Mouse (Mus musculus) testis, postnatal 10 days (tissue): Measurements from ENCODE around the gene Tldc2.

Experiments used
- DNase-seq: peaks from one replicate; pipeline ENCODE4 v3.0.0; 2021; ENCODE audit warnings: low spot score

Tldc2 gene

DNA sequence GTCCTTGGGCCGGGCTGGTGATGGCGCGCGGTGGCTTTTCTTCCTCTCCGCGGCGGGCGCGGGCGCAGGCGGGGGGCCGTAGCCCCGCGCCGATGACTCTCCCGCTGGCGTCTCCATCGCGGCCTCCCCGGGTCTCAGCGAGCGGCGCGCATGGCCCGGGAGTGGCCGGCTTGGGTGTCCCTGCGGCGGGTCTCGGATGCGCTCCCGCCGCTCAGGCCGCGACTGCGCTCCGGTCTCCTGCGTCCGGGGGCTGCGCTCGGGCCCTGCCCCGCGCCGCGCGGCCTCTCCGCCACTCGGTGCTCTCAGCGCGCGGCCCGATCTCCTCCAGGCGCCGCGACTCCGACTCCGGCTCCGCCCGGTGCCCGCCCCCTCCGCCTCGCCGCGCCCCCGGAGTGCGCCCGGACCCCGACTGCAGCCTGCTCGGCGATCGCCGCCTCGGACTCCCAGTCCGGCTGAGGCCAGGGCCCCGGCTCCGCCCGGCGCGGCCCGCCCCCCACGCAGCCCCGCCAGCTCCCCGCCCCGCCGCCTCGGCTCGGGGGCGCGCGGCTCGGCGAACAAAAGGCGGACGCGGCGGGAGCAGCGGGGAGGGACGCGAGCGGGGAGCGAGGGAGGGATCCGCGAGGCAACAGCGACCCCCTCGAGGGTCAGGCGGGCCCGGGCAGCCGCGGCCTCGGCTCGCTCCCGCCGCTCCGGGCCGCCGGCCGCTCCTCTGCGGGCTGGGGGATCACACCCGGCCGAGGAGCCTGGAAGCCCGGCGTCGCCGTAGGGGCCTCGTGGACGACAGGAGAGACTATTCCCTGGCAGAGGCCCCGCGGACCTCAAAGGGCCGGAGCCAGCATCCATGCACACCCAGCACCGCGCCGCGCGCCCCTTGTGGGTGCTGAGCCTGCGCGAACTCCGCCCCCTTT lies 7.8 kb upstream of the Tldc2 start, which contains the start of gene Soga1:
Soga1 (minus strand) TSS at position 462 of the 908 bp plus-strand sequence.
- peak; percentile 88 for DNase-seq

DNA sequence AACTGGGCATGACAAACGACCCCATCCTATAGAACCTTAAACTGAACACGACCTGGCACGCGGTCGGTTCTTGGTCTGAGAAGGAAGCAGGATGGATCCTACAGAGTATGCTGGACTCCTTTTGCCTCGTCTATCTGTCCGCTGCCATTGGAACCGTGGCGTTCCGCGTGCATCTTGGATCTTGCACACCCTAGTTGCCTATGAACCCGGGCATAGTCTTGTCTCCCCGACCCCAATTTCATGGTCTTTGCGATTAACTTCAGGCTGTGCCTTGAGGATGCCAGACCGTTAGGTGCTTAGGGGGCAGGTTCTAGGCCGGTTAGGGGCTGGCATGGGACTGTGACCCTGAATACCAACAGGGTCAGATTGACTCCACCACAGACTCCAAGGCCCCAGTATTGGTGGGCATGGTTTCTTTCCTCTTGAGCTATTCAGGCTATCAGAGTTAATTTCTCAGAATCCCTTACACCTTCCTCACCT lies 7.1 kb upstream of the Tldc2 start:
- no peak for DNase-seq

DNA sequence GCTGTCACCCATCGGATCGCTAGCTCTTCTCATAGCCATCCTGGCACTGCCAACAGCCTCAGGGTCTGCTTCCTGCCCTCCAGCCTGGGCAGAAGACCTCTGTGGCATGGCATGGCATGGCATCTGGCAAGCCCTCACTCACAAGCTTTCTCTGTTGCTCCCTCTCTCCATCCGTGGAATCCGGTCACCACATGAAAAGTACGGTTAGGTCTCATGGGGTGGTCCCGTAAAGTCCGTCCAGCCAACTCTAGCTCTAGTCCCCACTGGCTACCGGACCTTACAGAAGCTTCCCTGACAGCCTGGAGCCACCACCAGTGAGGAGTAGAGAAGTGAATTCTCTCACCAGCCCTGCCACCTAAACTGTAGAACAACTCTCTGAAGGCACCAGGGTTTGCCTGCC lies 5.5 kb upstream of the Tldc2 start:
- no peak for DNase-seq

DNA sequence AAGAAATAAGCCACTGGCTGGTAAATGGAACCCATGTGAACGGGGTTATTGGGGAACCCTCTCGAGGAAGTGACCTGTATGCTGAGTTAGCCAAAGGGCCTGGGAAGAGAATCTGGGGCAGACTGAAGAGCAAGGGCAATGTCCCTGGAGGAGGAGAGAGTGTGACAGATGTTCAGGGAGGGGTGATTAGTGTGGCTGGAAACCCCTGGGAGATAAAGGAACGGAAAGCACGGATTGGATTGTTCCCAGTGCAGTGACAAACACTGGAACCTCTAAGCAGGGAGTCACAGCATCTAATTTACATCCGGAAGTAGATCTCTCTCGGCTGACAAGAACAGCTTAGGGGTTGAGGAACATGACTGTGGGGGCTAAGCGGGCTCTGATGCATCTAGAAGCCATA lies 4.9 kb upstream of the Tldc2 start:
- no peak for DNase-seq

DNA sequence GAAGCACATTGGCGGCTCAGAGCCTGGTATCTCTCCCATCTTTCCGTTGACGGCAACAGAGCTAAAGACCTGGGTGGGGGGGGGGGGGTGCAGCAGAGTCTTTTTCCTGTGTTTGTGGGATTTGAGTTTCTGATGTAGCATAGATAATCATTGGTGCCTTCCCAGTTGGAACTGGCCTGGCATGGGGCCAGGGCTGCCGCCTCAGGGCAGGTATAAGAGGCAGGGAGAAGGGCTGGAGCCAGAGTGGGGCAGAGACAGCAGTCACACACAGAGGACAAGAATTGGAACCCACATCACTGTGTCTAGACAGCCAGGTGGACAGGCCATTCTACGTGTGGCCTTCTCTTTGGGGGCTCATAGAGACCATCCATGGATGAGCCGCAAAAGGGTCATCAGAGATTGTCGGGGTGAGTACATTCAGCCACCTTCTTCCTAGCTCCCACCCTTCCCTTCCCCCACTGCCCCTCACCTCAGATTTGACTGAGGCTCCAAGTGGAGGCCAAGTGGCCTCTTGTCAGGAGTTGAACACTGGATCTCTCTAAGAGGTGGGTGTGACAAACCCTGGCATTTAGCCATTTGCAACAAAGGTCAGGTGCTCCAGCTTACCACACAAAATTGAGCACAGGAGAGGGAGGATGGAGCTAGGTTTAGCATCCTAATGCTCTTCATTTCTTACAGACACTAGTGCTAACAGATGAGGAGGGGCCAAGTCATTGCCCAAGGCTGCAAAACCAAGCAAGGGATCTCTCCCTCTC lies 1.8 kb upstream of the Tldc2 start:
- no peak for DNase-seq

DNA sequence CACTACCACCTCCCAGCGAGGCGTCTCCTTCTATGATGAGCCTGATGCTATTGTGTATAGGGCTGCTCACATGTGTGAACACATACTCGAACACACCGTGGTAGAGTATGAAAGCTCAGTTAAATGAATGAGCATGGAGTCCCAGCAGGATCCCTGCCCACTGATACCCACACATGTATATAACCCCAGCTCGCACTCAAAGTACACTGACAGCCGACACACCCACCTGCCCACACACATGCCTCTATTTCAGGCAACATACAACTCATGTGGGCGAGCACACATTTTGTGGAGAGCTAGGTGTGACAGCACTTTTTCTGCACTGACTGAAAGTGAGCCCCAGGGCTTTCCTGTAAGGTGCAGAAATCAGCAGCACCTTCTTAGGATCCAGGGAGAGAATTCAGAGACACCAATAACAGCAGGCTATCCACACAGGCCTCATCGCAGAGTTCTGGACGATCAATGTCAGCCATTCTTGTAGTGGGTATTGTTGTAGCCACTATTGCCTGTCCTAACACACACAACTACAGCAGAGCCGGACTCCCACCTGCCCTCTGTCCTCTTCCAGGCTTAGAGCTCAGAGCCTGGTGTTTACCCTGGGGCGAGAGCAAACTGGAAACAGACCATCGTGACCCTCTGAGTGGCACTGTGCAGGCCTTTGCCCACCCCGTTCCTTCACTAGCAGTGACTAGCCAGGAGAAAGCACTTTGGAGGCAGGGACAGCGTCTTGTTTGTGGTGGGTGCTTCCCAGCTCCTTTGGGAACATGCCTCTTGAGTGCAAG lies 872 bp downstream of the Tldc2 start:
- DNase-seq: no peak

DNA sequence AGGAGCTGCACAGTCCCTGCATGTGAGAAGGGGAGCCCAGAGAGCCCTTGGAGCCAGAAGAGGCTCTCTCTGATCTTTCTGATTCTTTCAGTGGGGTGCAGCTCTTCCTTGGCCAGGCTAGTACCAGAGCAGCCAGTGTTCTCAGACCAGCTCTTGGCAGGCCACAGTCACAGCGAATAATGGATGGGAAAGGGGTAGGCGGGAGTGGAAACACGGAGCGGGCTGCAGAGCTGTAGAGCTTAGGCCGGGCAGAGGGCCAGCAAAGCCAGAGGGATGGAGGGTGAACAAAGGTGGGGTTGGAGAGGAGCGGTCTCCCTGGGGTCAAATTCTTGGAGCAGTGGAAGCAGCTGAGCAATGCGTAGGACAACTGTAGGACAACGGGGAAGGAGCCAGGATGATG lies 5.2 kb downstream of the Tldc2 start:
- DNase-seq: peak; percentile 66

DNA sequence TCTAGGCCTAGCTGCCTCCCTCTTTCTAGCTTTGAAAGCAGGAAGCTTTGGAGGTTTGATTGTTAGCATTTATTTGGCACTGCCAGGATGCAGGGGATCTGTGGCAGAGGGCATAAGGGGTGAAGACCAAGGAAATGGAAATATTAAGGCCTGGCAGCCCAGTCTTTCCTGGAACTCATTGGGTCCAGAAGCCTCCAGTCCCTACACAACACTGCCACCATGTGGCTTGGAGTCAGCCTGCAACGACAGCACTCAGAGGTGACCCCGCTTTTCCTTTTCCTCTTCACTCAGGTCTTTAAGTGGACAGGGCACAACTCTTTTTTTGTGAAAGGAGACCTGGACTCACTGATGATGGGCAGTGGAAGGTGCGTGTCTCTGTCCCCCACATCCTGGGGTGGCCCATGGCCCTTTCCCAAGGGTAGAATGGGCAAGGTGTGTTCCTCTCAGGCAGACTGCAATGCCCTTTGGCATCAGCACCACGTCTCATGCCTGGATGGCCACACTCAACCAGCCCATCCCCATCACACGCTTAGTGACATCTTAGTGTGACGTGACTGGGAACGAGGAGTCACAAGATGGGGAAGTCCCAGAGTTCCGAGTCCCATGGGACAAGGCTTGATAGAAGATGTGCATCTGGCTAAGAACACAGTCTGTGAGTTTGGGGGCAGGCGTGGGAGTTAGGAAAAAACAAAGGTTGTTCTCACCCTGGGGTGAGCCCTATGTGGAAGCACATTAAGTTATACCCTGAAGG lies 8.3 kb downstream of the Tldc2 start:
- peak; percentile 90 for DNase-seq

DNA sequence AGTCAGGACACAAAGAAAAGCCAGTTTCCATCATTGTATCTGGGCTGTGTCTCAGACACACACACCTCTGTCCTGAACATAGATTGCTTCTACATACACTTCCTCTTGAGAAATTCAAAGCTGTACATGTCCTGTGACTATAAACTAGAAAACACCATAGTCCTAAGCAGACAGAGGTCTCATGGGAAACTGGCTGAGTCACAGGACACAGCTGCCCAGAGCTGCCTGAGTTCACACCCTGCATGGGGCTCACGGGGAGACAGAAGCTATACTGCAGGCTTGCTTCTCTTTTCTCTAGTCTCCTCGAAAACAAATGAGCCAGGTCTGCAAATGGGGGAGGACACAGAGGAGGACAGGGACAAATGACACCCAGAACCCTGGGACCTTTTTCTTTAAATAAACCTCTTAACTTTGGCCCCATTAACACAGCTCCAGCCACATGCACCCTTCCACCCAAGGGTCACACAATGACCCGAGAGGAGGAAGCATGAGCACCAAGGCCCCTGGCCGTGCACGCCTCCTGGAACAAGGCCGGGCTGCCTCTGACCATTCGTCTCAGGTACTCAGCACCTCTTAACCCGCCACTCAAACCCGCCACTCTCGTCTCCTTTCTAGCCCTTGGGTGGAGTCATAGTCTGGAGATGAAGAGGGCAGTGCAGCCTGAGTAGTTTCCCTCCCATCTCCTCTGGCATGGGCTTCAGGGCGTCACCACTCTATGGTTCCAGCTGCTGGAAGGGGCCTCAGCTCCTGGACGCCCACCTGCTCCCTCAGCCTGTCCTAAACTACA lies 12.9 kb downstream of the Tldc2 start:
- DNase-seq: no peak

DNA sequence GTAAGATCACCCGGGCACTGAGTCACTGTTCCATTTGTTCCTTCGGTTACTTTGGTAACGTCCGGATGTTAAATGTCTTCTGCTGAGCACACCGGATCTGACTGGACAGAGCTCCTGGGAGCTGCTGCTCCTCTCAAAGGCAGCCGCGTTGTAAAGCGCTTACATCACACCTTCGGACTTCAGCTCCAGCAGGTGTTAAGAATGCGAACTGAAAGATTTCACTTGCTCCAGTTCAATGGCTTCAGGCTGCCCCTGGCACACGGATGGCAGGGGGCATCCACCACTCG lies 13.4 kb downstream of the Tldc2 start:
- DNase-seq: no peak

DNA sequence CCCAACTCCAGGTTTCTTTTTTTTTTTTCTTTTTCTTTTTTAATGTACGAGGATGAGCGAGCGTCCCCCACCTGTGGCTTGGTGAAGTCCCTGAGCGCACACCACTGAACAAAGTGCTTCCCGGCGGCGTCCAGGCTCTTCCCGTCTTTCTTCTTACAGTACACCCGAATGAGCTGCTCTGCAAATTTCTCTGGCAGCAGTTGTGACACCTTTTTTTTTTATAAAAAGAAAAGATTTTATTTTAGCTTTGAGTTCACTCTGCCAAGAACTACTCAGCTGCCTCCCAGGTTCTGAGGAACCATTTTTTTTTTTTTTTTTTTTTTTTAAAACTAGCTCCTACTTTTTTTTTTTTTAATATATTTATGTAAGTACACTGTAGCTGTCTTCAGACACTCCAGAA lies 14.8 kb downstream of the Tldc2 start:
- no peak for DNase-seq

DNA sequence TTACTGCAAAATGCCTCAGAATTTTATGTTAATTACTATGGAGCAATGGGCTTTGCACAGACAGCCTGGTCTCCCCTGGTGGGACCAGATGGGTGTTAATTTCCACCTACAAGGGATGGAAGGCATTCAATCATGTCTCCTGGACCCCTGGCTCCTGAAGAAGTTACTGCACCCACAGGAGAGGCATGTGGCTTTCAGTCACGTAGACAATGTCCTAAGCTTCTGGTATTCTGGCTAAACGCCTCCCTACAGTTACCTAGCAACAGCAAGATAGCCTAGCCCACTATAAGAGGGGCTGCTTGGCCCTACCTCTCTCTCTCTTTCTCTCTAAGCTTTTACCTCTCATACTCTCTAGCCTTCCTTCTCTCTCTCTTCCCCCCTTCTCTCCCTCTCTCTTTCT lies 15.4 kb downstream of the Tldc2 start:
- no peak for DNase-seq

DNA sequence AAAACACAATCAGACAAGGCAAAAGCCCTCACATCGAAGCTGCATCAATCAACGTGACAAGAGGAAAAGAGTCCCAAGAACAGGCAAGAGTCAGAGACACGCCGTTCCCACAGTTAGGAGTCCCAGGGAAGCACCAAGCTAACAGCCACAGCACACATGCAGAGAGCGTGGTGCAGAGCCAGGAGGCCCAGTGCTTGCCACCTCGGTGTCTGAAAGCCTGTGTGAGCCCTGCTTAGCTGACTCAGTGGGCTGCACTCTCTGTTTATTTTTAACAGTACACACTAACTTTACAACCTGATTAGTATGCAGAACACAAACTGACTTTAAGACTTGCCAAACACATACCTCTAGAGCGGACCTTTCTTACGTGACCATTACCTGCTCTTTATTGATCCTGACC lies 17.6 kb downstream of the Tldc2 start:
- no peak for DNase-seq

DNA sequence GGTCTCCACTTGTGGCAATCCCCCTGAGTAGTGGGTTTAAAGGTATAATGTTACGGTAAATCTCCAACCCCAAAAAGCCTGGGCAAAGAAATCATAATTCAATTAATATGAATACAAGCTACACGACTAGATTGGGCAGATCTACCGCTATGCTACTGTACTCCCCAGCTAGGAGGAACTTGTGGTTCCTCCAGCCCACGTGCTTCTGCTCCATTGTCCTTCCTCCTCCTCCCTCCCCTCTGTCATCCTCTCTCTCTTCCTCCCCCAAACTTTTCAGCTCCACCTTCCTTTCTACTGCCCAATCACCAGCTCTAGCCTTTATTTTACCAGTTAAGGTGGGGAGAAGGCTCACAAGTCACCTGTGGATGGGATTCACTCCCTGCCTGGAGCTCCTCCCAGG lies 21.4 kb downstream of the Tldc2 start:
- DNase-seq: no peak

DNA sequence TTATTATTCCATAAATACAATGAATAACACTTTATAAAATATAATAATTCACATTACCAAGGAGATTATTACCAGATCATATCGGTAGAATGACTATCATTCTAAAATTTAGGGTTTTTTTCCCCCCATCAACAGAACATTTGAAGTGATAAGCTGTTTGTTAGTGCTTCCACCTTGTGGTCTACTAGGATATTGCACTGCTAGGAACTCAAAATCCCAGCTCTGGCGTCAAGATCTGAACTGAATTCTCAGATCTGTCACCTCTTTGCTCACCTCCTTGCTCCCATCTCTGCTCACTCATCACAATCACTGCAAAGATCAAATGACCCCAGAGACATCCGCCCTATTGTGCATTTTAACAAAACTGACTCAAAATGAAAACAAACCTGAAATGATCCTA lies 30.1 kb downstream of the Tldc2 start:
- no peak for DNase-seq

DNA sequence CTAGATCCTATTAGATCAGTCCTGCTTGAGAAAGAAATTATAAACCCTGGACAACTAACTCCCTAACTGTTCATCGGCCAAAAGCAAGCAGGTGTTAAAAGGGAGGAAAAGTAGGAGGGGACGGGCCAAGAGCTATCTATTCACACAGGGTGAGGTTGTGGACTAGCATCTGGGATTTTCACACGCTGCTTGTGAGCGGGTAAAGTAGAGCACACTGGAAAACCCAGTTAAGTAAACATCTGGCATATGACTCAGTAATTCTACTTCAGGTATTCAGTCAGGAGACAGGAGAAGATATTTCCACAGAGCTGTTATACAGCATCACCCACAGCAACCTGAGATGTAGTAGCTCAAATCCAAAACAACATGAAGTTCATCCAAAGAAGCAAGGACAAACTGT lies 31.7 kb downstream of the Tldc2 start:
- no peak for DNase-seq

DNA sequence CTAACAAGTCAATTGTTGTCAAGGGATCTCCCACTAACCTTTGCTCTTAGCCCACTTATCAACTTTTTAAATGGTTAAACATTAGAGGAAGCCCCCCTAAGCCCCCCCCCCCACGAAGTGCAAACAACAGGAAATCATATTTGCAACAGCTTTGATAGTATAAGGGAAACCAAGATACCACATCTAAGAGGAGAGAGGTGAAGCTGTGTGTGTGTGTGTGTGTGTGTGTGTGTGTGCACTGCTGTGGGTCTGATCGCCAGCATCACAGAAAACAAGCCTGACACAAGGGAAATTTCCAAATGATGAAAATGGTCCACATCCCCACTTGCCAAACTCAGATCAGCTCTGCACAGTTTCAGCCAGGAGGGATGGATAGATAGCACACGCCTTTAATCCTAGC lies 32.2 kb downstream of the Tldc2 start:
- no peak for DNase-seq

DNA sequence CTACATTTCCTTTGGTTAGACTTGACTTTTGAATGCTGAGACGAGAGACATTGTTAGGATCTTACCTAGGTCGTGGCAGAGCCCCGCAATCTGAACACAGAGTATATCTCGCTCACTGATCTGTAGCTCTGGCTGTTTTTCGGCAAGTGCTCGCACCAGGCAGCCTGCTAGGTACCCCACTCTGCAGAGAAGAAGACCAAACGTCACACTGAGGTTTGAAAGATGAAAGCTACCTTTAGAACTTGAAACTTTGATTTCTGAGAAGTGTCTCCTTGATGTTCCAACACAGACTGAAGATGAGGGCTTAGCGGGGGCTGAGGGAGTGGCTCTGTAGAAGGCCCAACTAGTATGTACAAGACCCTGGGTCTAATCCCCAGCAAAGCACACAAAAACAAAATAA lies 34.9 kb downstream of the Tldc2 start:
- no peak for DNase-seq

DNA sequence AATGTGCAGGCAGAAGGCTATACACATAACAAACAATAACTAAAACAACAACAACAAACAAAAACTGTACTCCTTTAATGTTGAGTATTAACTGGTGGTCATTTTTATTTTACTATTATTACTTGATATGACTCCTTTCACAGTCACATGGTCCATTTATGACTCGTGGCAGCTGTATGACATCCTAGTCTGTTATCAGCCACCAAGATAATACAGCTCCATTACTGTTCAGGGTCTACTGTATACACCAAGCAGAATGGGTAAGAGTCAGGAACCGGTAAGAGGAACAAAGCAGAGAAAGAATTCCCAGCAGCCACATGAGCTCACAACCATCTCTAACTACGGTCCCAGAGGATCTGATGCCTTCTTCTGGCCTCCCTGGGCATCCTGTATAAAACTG lies 38.4 kb downstream of the Tldc2 start:
- DNase-seq: no peak

DNA sequence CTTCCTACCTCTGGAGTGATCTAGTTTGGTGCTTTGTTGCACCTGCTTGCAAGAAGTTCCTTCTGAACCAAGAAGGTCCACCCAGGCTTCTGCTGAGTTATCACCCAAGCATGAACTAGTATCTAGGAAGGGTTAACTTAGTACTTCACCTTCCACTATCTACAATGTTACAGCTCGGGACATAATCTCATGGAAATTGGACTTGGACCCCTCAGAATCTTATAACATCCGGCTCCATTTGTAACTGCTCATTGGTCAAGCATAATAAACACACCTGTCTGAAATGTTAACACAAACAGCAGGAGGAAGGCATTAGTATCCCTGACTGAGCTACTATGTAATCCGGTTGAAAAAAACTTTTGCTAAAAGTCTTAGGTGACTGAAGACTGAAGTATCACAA lies 40.5 kb downstream of the Tldc2 start:
- DNase-seq: no peak

DNA sequence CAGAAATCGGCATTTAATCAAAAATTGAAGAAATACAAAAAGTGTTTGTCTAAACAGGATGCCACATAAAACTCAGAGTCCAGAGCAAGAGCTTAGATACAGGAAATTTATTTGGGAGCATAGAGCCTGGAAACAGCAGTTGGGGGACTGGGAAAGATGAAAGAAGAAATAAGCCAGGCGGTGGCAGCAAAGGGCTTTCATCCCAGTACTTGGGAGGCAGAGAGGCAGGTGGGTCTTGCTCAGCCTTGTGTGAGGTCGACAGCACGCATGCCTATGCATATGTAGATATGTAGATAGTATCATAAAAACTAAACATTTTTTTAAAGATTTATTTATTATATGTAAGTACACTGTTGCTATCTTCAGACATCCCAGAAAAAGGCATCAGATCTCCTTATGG lies 41.2 kb downstream of the Tldc2 start:
- DNase-seq: no peak
